Mouse (Mus musculus) megakaryocyte, adult 5-6 weeks (primary cell): ENCODE data around the gene Ciao2a. TPM values are rescaled to one million over a fixed set of nuclear protein-coding genes. Genes with fewer than 3 reads are reported as not detected.

Experiments
- total RNA-seq, 2 experiments: library from RNA; stranded (forward) in 1 of 2; stranded (reverse) in 1 of 2; fragments of 153-499, 151-499 nt in 1 of 2; fragments of 221-1000, 200-1000 nt in 1 of 2; gene quantifications; 2 replicates each; pipeline versions ENCODE4 v1.2.3 to v1.2.4; 2015 to 2017

The Ciao2a gene
- total RNA-seq, 2 experiments from 2014 or later, result 259 to 455 TPM

Other genes starting within 250 kb of the Ciao2a start
- gene Pclaf, start 236.4 kb upstream of the Ciao2a start, total RNA-seq (2015), result 105 and 130 TPM in 2 replicates
- 295 and 303 TPM in 2 replicates for gene Pclaf, start 236.4 kb upstream of the Ciao2a start, total RNA-seq (2017)
- 17.7 and 23.0 TPM in 2 replicates for gene Trip4, start 217.8 kb upstream of the Ciao2a start, total RNA-seq (2015)
- gene Trip4, start 217.8 kb upstream of the Ciao2a start, total RNA-seq (2017), result 23.8 and 27.9 TPM in 2 replicates
- gene Csnk1g1, start 217.7 kb upstream of the Ciao2a start, total RNA-seq (2015), result 25.0 and 31.0 TPM in 2 replicates
- 22.3 and 34.3 TPM in 2 replicates for gene Csnk1g1, start 217.7 kb upstream of the Ciao2a start, total RNA-seq (2017)
- 420 TPM in 2 replicates for gene Ppib, start 66.4 kb upstream of the Ciao2a start, total RNA-seq (2015)
- 677 and 751 TPM in 2 replicates for gene Ppib, start 66.4 kb upstream of the Ciao2a start, total RNA-seq (2017)
- 0.21 TPM in 1 of 2 replicates, not detected in the other for gene Snx22, start 56.9 kb upstream of the Ciao2a start, total RNA-seq (2015)
- 0.37 and 0.77 TPM in 2 replicates for gene Snx22, start 56.9 kb upstream of the Ciao2a start, total RNA-seq (2017)
- 104 and 105 TPM in 2 replicates for gene Snx1, start within 50 bp of the Ciao2a start, total RNA-seq (2015)
- 203 and 217 TPM in 2 replicates for gene Snx1, start within 50 bp of the Ciao2a start, total RNA-seq (2017)
- 1.6 and 4.4 TPM in 2 replicates for gene Dapk2, start 31.6 kb downstream of the Ciao2a start, total RNA-seq (2015)
- 2.6 and 4.0 TPM in 2 replicates for gene Dapk2, start 31.6 kb downstream of the Ciao2a start, total RNA-seq (2017)
- 38.5 and 42.3 TPM in 2 replicates for gene Herc1, start 223.8 kb downstream of the Ciao2a start, total RNA-seq (2015)
- gene Herc1, start 223.8 kb downstream of the Ciao2a start, total RNA-seq (2017), result 71.7 and 82.0 TPM in 2 replicates